Mouse (Mus musculus) MEL (cell line): ENCODE data around the gene Tsga10ip. TPM values are rescaled to one million over a fixed set of nuclear protein-coding genes. Genes with fewer than 3 reads are reported as not detected.
A peak's percentile ranks its signal among the peaks of the same experiment; 100 is the strongest.

Experiments used
- DNase-seq: peaks from one replicate; pipeline ENCODE4 v3.0.0; 2011; ENCODE audit warnings: low read depth, low spot score
- H3K27ac ChIP-seq: 2 replicates; pipeline ENCODE4 v1.5.1; 2012; ENCODE audit warnings: low read depth, mild to moderate bottlenecking, control low read depth, low read length, moderate library complexity; ENCODE audit not compliant: control insufficient read depth
- H3K27me3 ChIP-seq, 2 experiments: fragments of 150-350 bp in 1 of 2; sonication (generic) in 1 of 2; 2 replicates each; pipeline ENCODE4 v1.6.1; 2012; ENCODE audit warnings: low read length in 2 of 2, mild to moderate bottlenecking in 2 of 2, improper control_type of control experiment in 1 of 2, moderate library complexity in 1 of 2; ENCODE audit not compliant: insufficient read depth in 2 of 2, control insufficient read depth in 1 of 2
- H3K36me3 ChIP-seq, 2 experiments: 2 replicates each; pipeline ENCODE4 v1.6.1; 2012 to 2014; ENCODE audit warnings: low read length in 2 of 2, improper control_type of control experiment in 1 of 2, inconsistent platforms in 1 of 2, mild to moderate bottlenecking in 1 of 2; ENCODE audit not compliant: insufficient read depth in 2 of 2, control insufficient read depth in 1 of 2
- H3K4me1 ChIP-seq, 2 experiments: fragments of 150-350 bp in 1 of 2; sonication (generic) in 1 of 2; 2 replicates each; pipeline ENCODE4 v1.6.1; 2012; ENCODE audit warnings: low read length in 2 of 2, improper control_type of control experiment in 1 of 2, mild to moderate bottlenecking in 1 of 2; ENCODE audit not compliant: insufficient read depth in 2 of 2, control insufficient read depth in 1 of 2
- H3K4me3 ChIP-seq, 2 experiments: fragments of 150-350 bp in 1 of 2; sonication (generic) in 1 of 2; 2 replicates each; pipeline ENCODE4 v1.5.1; 2012; ENCODE audit warnings: low read depth in 2 of 2, low read length in 2 of 2, mild to moderate bottlenecking in 2 of 2, moderate library complexity in 2 of 2, control low read depth in 1 of 2, improper control_type of control experiment in 1 of 2; ENCODE audit not compliant: control insufficient read depth in 1 of 2, insufficient read depth in 1 of 2
- H3K79me2 ChIP-seq: 2 replicates; pipeline ENCODE4 v1.6.1; 2012; ENCODE audit warnings: mild to moderate bottlenecking, low read length, moderate library complexity; ENCODE audit not compliant: control insufficient read depth, poor library complexity, insufficient read depth
- H3K9ac ChIP-seq: 2 replicates; pipeline ENCODE4 v1.6.1; 2012; ENCODE audit warnings: low read depth, mild to moderate bottlenecking, control low read depth, low read length, moderate library complexity; ENCODE audit not compliant: control insufficient read depth, poor library complexity, severe bottlenecking
- H3K9me3 ChIP-seq: fragments of 150-350 bp; sonication (generic); replicated peaks from 2 replicates; pipeline ENCODE4 v1.6.1; 2012; ENCODE audit warnings: mild to moderate bottlenecking, low read length, improper control_type of control experiment, moderate library complexity; ENCODE audit not compliant: insufficient read depth
- CHD1 ChIP-seq: IDR thresholded peaks from 2 replicates; pipeline ENCODE4 v1.6.1; 2012; ENCODE audit warnings: low read depth, mild to moderate bottlenecking, inconsistent platforms, low read length, improper control_type of control experiment
- E2F4 ChIP-seq: IDR thresholded peaks from 2 replicates; pipeline ENCODE4 v1.6.1; 2011; ENCODE audit warnings: low read depth, low read length, improper control_type of control experiment, borderline replicate concordance
- EP300 ChIP-seq, 2 experiments: IDR thresholded peaks; 2 replicates each; pipeline ENCODE4 v1.6.1; 2011; ENCODE audit warnings: improper control_type of control experiment in 2 of 2, low read length in 2 of 2, low read depth in 1 of 2, mild to moderate bottlenecking in 1 of 2
- ETS1 ChIP-seq: IDR thresholded peaks from 2 replicates; pipeline ENCODE4 v1.6.1; 2012; ENCODE audit warnings: low read depth, mild to moderate bottlenecking, inconsistent platforms, low read length, improper control_type of control experiment, moderate library complexity
- GABPA ChIP-seq: IDR thresholded peaks from 2 replicates; pipeline ENCODE4 v1.6.1; 2012; ENCODE audit warnings: low read depth, mild to moderate bottlenecking, inconsistent platforms, low read length, improper control_type of control experiment, moderate library complexity
- MAX ChIP-seq: IDR thresholded peaks from 2 replicates; pipeline ENCODE4 v1.6.1; 2011; ENCODE audit warnings: low read length, improper control_type of control experiment
- MYC ChIP-seq: IDR thresholded peaks from 2 replicates; pipeline ENCODE4 v1.6.1; 2011; ENCODE audit warnings: low read depth, mild to moderate bottlenecking, low read length, improper control_type of control experiment, moderate library complexity
- POLR2A ChIP-seq, 2 experiments: IDR thresholded peaks; 2 replicates each; pipeline ENCODE4 v1.6.1; 2011 to 2012; ENCODE audit warnings: low read length in 2 of 2, mild to moderate bottlenecking in 2 of 2, control low read depth in 1 of 2, improper control_type of control experiment in 1 of 2, low read depth in 1 of 2, moderate library complexity in 1 of 2; ENCODE audit not compliant: control insufficient read depth in 1 of 2, insufficient read depth in 1 of 2, poor library complexity in 1 of 2
- POLR2AphosphoS2 ChIP-seq: IDR thresholded peaks from 2 replicates; pipeline ENCODE4 v1.6.1; 2011; ENCODE audit warnings: low read length, improper control_type of control experiment
- TBP ChIP-seq: IDR thresholded peaks from 2 replicates; pipeline ENCODE4 v1.8.0; 2011; ENCODE audit warnings: low read depth, low read length, improper control_type of control experiment
- TCF12 ChIP-seq: IDR thresholded peaks from 2 replicates; pipeline ENCODE4 v1.6.1; 2014; ENCODE audit warnings: low read depth, mild to moderate bottlenecking, inconsistent platforms, low read length, improper control_type of control experiment, moderate library complexity
- USF2 ChIP-seq, 2 experiments: IDR thresholded peaks; 2 replicates each; pipeline ENCODE4 v1.6.1; 2011 to 2012; ENCODE audit warnings: improper control_type of control experiment in 2 of 2, low read length in 2 of 2, borderline replicate concordance in 1 of 2, inconsistent platforms in 1 of 2, low read depth in 1 of 2, mild to moderate bottlenecking in 1 of 2; ENCODE audit not compliant: insufficient read depth in 1 of 2
- ZC3H11A ChIP-seq: IDR thresholded peaks from 2 replicates; pipeline ENCODE4 v1.6.1; 2012; ENCODE audit warnings: low read depth, mild to moderate bottlenecking, inconsistent platforms, low read length, improper control_type of control experiment
- ZKSCAN1 ChIP-seq: IDR thresholded peaks from 2 replicates; pipeline ENCODE4 v1.6.1; 2012; ENCODE audit warnings: low read depth, mild to moderate bottlenecking, inconsistent platforms, low read length, improper control_type of control experiment, moderate library complexity
- polyA plus RNA-seq, 2 experiments: library from polyadenylated mRNA; stranded (reverse) in 1 of 2; unstranded in 1 of 2; fragments of >175 nt in 1 of 2; fragments of >200 nt in 1 of 2; gene quantifications; 2 replicates each; pipeline versions ENCODE4 v1.2.1 to v1.2.4; 2012; ENCODE audit warnings: low replicate concordance in 2 of 2, low read depth in 1 of 2; ENCODE audit not compliant: insufficient read length in 2 of 2, insufficient read depth in 1 of 2, missing spikeins in 1 of 2
- total RNA-seq: library from RNA; depleted of rRNA; stranded (reverse); fragments of 300-350 nt; gene quantifications from 2 replicates; pipeline ENCODE4 v1.2.3, GENCODE M21; 2012

Tsga10ip gene
- total and polyA plus RNA-seq, 3 experiments: 0.54 to 4.5 TPM; not detected in 1

DNA sequence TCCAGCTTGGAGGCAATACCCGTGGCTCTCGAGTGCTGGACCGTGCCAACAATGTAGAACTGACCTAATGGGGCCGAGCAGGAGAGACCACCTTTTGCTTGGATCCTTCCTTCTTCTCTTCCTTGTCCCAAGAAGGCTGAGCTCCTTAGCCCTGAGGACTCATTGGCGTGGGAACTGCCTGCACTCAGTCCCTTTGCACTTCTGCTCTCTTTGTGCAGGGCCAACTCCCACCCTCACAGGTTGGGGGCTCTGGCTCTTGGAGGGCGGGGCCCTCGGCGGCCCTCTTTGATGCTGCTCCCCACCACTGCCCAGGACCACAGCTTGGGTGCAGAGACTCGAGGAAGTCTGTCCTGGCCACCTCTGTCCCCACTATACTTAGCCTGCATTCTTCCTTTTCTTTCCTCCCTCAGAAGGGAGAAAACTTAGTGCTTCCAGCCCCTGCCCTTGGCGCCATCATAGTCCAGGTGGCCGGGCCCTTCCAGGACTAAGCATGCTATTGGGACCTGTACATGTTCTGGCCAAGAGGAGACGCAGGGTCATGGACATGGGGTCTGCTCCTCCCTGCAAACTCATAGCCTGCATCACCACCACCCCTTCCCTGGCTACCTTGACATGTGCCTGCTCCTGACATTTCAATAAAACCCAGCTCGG lies 24.4 kb upstream of the Tsga10ip start:
- H3K27me3 ChIP-seq: no peaks in the 10 kb centered on the region
- H3K36me3 ChIP-seq: peaks cover 0 to 2% of the 10 kb centered on the region in 2 experiments; a peak in 2 of 4 replicates
- H3K27ac ChIP-seq: no peak overlapping the region
- no peaks in the 10 kb centered on the region for H3K9me3 ChIP-seq
- no peak overlapping the region for H3K4me3 ChIP-seq
- H3K79me2 ChIP-seq: peaks cover 24% of the 10 kb centered on the region
- peaks cover 0 to 13% of the 10 kb centered on the region in 2 experiments; a peak in 1 of 4 replicates for H3K4me1 ChIP-seq
- TF ChIP-seq E2F4 (no peak), TBP (no peak), ETS1 (no peak), EP300 (IDR thresholded peaks at IDR 0.05; ENCODE audit: low read depth in 1 of 2, low read length in 2 of 2) (no peak), CHD1 (no peak), MAX (no peak), GABPA (no peak), USF2 (IDR thresholded peaks at IDR 0.05; ENCODE audit: borderline replicate concordance in 1 of 2, insufficient read depth in 1 of 2, low read depth in 1 of 2, low read length in 2 of 2) (no peak), POLR2A (IDR thresholded peaks at IDR 0.05; ENCODE audit: control insufficient read depth in 1 of 2, insufficient read depth in 1 of 2, low read depth in 1 of 2, low read length in 2 of 2, poor library complexity in 1 of 2) (no peak), ZC3H11A (no peak)
- TF ChIP-seq, all 39 proteins: peak for 0
- H3K9ac ChIP-seq: no peak overlapping the region
- DNase-seq: no peak

DNA sequence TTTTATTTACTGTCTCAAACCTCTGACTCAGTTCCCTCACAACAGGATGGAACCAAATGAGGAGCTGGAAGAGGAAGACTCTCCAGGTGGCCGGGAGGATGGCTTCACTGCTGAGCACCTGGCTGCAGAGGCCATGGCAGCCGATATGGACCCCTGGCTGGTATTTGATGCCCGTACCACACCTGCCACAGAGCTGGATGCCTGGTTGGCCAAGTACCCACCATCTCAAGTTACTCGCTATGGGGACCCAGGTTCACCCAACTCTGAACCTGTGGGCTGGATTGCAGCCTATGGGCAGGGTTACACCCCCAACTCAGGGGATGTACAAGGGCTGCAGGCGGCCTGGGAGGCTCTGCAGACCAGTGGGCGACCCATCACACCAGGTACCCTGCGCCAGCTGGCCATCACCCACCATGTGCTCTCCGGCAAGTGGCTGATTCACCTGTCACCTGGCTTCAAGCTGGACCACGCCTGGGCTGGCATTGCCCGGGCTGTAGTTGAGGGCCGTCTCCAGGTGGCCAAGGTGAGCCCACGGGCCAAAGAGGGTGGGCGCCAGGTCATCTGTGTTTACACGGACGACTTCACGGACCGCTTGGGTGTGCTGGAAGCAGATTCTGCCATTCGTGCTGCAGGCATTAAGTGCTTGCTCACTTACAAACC lies 23.7 kb upstream of the Tsga10ip start:
- H3K9me3 ChIP-seq: no peaks in the 10 kb centered on the region
- H3K36me3 ChIP-seq: peaks cover 0 to 2% of the 10 kb centered on the region in 2 experiments; a peak in 2 of 4 replicates
- H3K79me2 ChIP-seq: peaks cover 24% of the 10 kb centered on the region
- H3K9ac ChIP-seq: peak overlapping the region; percentile 86
- peaks cover 0 to 13% of the 10 kb centered on the region in 2 experiments; a peak in 1 of 4 replicates for H3K4me1 ChIP-seq
- H3K27ac ChIP-seq: peak overlapping the region; percentile 29; the same call in 1 of the 2 replicates
- DNase-seq: no peak
- TF ChIP-seq CHD1 (no peak), MYC (no peak), POLR2AphosphoS2 (no peak), ETS1 (no peak), ZKSCAN1 (no peak), TCF12 (no peak)
- no peaks in the 10 kb centered on the region for H3K27me3 ChIP-seq
- H3K4me3 ChIP-seq: peak overlapping the region; percentile 81 to 100
